Mouse (Mus musculus): ENCODE data around the gene Gm42878. TPM values are rescaled to one million over a fixed set of nuclear protein-coding genes. Genes with fewer than 3 reads are reported as not detected.

Gm42878 gene
- not detected in 2 replicates for polyA plus RNA-seq (2011; ENCODE audit: insufficient read length, low read depth, missing spikeins)

DNA sequence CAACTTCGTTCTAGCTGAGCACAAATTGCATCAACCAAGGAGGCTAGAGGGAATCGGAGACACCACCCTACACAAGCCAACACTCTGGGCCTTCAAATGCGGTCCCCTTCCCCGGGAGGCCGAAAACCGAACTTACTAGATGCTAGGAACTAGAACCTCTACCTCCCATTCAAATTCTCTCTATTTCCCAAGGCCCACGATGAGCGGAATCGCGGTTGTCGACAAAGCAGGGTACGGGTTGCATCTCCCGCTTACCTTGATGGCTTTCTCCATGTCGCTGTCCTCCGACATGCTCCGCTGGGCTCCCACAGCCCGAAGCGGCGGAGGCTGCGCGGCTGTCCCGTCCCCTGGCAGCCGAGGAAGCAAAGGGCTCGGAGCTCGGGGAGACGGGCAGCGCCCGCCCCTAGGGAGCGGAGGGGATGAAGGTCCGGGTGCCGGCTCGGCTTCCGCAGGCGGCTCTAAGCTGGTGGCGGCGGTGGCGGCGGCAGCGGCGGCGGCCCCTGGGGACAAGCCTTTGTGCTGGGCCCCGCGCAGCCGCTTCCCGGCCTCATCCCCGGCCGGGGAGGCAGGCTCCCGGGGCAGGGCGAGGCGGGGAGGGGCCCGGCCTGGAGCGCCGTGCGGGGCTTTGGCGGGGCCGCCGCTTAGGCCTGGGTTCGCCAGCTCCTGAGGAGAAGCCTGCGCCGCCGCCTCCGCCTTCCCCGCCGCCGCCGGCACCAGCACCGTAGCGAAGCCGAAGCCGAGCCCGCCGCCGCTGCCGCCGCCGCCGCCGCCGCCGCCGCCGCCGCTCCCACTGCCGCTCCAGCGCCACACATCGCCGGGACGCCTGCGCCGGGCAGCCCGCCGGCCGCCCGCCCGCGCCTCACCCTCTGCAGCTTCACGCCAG, at the start of gene Gm42878, which contains the start of gene Adam1a:
TSS of gene Gm42878 (minus strand) at position 573 of the 883 bp plus-strand sequence.
TSS of gene Adam1a (minus strand) at position 573 of the 883 bp plus-strand sequence.
- no peak for TF ChIP-seq POLR2A (IDR thresholded peaks at IDR 0.05; ENCODE audit: low read depth, low read length)
- peak within 1 kb of the TSS; percentile 52; the same call in 1 of the 2 replicates for H3K27ac ChIP-seq (ENCODE audit: insufficient read depth, low read length)
- no peaks in the 10 kb centered on the region; the same call in none of the 2 replicates for H3K4me1 ChIP-seq (ENCODE audit: control insufficient read depth, insufficient read depth, low read length)
- H3K4me3 ChIP-seq (ENCODE audit: insufficient read depth, low read length), result peak within 1 kb of the TSS; percentile 81

DNA sequence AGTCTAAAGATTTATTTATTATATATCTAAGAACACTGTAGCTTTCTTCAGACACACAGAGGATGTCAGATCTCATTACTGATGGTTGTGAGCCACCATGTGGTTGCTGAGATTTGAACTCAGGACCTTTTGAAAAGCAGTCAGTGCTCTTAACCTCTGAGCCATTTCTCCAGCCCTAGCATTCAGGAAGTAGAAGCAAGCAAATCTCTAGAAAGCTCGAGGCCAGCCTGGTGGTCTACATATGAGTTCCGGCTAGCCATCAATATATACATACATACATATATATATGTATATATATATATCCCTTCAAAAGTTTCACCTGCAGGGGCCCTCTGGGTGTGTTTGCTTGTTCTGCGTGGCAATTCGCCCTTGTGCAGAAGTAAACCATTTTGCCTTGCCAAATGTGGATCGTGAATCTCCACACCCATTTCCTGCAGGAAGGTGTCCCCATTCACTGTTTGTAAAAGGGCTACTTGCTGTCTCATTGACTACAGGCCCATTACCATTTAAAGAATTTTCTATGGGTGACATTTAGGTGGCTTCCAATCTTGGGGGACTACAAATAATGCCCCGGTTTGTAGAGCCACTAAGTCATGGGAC, 49.5 kb upstream of the Gm42878 start:
- Histone ChIP-seq H3K4me3 (ENCODE audit: insufficient read depth, low read length) (no peak overlapping the region), H3K27ac (ENCODE audit: insufficient read depth, low read length) (no peak overlapping the region), H3K4me1 (ENCODE audit: control insufficient read depth, insufficient read depth, low read length) (no peaks in the 10 kb centered on the region)
- TF ChIP-seq POLR2A (IDR thresholded peaks at IDR 0.05; ENCODE audit: low read depth, low read length), result no peak
- no peak for TF ChIP-seq CTCF (IDR thresholded peaks at IDR 0.05; ENCODE audit: borderline replicate concordance, insufficient read depth, low read length)

DNA sequence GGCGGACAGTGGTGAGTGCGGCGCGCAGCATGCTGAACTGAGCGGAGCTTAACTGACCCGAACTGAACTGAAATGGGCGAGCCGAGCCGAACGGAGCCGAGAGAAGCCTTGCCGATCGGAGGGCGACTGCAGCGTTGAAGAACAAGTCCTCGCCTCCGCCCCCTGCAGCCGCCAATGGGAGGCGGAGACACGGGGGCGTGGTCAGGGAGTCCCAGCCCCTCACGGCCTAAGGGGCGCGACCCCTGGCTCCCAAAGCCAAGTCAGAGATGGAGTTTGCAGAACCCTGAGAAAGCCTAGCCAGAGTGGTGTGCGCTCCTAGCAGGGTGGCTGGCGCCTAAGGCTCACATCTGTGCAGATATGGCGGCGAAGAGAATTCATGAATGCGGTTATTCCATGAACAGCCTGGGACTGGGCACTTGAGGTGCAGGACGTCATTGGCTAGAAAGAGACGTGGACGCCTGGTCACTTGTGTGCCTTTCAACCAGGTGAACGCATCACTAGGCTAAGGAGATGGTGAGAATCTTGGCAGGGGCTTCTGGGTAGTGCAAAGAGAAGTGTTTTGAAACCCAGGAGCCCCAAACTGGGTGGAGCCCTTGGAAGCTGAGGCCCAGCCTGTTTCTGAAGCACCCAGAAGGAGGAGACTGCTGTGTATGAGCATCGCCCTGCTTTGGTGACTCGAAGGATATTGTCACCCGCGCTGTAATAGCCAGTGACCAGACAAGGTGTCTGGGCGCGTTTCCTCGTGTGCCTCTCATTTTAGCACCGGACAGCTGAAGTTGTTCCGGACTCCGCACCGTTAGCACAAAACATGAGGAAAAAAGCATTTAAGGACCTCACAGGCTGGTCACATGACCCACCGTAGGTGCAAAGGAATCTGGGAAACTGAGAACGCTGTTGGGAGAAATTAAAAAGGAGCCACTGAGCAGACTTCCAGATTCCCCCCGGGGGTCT, 48.4 kb upstream of the Gm42878 start, which contains the start of gene Aldh2:
TSS of gene Aldh2 (minus strand) at position 374 of the 951 bp plus-strand sequence.
- Histone ChIP-seq H3K4me3 (ENCODE audit: insufficient read depth, low read length) (peak within 1 kb of the TSS; percentile 69), H3K4me1 (ENCODE audit: control insufficient read depth, insufficient read depth, low read length) (no peaks in the 10 kb centered on the region)
- TF ChIP-seq POLR2A (IDR thresholded peaks at IDR 0.05; ENCODE audit: low read depth, low read length) (peak; percentile 95), CTCF (IDR thresholded peaks at IDR 0.05; ENCODE audit: borderline replicate concordance, insufficient read depth, low read length) (no peak)

DNA sequence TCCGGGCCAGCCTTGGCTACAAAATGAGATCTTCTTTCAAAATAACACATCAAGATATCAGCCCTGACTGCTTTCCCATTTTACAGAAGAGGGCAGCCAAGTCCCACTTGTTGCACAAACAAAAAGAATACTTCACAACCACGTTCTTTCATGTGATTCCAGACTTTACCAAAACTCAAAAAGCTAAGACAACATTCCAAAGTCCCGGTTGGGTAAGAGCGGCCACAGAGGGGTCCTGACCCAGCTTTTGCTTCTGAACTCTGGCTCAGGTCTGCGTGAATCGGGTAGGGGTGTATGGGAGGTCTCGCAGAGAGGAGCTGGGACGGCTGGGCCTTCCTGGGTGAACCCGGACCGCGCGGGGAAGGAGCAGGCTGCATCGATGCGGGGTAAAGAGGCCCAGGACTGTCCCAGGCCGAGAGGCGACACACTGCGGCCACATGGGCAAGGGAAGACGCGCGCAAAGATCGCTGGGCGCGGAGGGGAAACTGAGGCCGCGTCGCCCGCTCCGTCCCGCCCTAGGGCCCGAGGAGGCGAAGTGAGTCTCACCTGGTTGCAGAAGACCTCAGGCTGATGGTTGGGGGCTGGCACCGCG, 47.6 kb upstream of the Gm42878 start:
- peak overlapping the region; percentile 69 for H3K4me3 ChIP-seq (ENCODE audit: insufficient read depth, low read length)
- peak overlapping the region; percentile 18; the same call in 1 of the 2 replicates for H3K27ac ChIP-seq (ENCODE audit: insufficient read depth, low read length)
- no peaks in the 10 kb centered on the region for H3K4me1 ChIP-seq (ENCODE audit: control insufficient read depth, insufficient read depth, low read length)
- TF ChIP-seq CTCF (IDR thresholded peaks at IDR 0.05; ENCODE audit: borderline replicate concordance, insufficient read depth, low read length) (no peak), POLR2A (IDR thresholded peaks at IDR 0.05; ENCODE audit: low read depth, low read length) (no peak)

More for the DNA sequence above, 48.4 kb upstream of the Gm42878 start, which contains the start of gene Aldh2:
- peak within 1 kb of the TSS; percentile 39 for H3K27ac ChIP-seq (ENCODE audit: insufficient read depth, low read length)

DNA sequence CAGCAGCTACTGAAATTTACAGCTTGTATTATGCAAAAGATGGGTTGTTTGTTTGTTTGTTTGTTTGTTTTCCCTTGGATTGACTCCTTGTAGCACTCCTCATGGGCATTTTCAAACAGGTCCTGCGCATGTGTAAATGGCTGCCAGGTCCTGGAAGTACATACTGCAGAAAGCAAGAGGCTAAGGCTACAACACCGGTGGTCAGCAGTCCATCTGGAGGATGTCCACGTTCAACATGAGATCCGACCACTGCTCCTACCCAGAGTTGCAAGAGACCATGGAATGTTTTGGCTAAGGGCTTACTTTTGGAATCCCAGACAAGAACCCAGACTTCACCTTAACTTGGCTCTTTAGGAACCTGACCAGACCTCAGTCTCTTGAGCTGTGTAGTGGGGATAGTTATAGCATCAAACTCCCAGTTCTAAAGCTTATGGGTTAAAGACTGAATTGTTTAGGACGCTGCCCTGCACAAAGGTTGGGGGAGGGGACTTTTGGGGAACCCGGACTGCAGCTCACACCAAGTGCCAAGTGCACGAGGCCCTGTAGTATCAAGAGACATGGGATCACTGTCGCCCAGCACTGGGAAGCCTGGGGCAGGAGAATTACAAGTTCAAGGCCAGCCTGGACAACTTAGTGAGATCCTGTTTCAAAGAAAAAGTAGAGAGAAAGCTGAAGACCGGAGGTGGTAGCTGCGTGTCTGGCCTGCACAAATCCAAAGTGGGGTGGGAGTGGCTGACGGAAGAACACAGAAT, 47.0 kb upstream of the Gm42878 start:
- Histone ChIP-seq H3K27ac (ENCODE audit: insufficient read depth, low read length) (no peak overlapping the region), H3K4me1 (ENCODE audit: control insufficient read depth, insufficient read depth, low read length) (no peaks in the 10 kb centered on the region), H3K4me3 (ENCODE audit: insufficient read depth, low read length) (peak overlapping the region; percentile 69)
- TF ChIP-seq CTCF (IDR thresholded peaks at IDR 0.05; ENCODE audit: borderline replicate concordance, insufficient read depth, low read length) (no peak), POLR2A (IDR thresholded peaks at IDR 0.05; ENCODE audit: low read depth, low read length) (no peak)

DNA sequence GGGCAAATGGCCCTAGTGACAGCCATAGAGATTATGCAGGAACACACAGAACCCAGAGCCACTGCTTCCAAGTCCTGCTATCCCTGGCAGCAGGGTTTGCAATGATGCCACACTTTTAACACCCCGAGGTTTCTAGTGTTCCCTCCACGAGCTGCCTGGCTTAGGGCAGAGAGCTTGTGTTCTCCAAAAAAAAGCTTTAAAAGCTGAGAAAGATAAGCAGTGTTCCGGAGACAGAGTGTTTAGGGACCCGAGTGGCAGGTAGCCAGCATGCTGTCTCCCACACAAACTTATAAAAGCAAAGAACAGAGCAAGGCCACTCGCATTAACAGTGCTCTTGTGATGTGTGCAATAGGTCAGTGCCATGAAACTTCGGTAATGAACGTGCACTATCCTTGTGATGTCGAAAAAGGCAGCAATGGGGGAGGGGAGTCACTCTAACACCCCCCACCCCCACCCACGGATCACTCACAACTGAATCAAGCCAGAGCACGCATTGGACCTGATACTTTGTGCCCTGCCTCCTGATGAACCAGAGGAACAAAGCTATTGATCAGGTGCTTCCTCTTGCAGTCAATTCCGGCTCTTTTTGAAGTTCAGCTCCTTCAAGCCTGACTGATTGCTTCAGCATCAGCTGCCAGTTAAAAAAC, 46.3 kb upstream of the Gm42878 start:
- H3K27ac ChIP-seq (ENCODE audit: insufficient read depth, low read length), result no peak overlapping the region
- no peak overlapping the region for H3K4me3 ChIP-seq (ENCODE audit: insufficient read depth, low read length)
- H3K4me1 ChIP-seq (ENCODE audit: control insufficient read depth, insufficient read depth, low read length), result no peaks in the 10 kb centered on the region
- TF ChIP-seq CTCF (IDR thresholded peaks at IDR 0.05; ENCODE audit: borderline replicate concordance, insufficient read depth, low read length), result no peak
- TF ChIP-seq POLR2A (IDR thresholded peaks at IDR 0.05; ENCODE audit: low read depth, low read length), result no peak

DNA sequence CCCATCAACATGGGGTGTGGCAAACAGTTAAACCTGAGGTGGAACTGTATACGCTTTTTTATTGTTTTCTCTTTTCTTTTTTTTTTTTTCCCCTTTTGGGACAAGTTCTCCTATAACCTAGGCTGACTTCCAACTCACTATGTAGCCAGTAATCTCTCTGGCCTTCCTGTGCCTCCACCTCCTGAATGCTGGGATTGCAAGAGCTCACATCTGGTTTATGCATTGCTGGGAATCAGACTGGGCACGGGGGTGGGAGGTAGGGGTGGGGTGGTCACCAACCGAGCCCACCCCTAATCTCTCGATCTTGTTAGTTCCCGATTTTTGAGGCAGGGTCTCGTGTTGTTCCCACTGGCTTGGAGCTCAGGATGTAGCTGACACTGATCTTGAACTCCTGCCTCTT, 44.6 kb upstream of the Gm42878 start:
- Histone ChIP-seq H3K27ac (ENCODE audit: insufficient read depth, low read length) (no peak overlapping the region), H3K4me3 (ENCODE audit: insufficient read depth, low read length) (no peak overlapping the region), H3K4me1 (ENCODE audit: control insufficient read depth, insufficient read depth, low read length) (no peaks in the 10 kb centered on the region)
- TF ChIP-seq CTCF (IDR thresholded peaks at IDR 0.05; ENCODE audit: borderline replicate concordance, insufficient read depth, low read length) (no peak), POLR2A (IDR thresholded peaks at IDR 0.05; ENCODE audit: low read depth, low read length) (no peak)

All from embryonic fibroblast, embryonic 13.5 days (primary cell).